Mouse (Mus musculus) bone marrow macrophage, adult 2 months (primary cell): ENCODE data around the gene Itm2c. TPM values are rescaled to one million over a fixed set of nuclear protein-coding genes. Genes with fewer than 3 reads are reported as not detected.
A peak's percentile ranks its signal among the peaks of the same experiment; 100 is the strongest.

Experiments used
- H3K27ac ChIP-seq: 2 replicates; pipeline ENCODE4 v1.5.1; 2012; ENCODE audit warnings: low read depth, low read length; ENCODE audit not compliant: insufficient read depth
- H3K4me1 ChIP-seq: 2 replicates; pipeline ENCODE4 v1.6.1; 2012; ENCODE audit warnings: low read length; ENCODE audit not compliant: control insufficient read depth, insufficient read depth
- H3K4me3 ChIP-seq: 2 replicates; pipeline ENCODE4 v1.5.1; 2012; ENCODE audit warnings: mild to moderate bottlenecking, low read length, moderate library complexity; ENCODE audit not compliant: insufficient read depth
- CTCF ChIP-seq: IDR thresholded peaks from 2 replicates; pipeline ENCODE4 v1.5.1; 2012; ENCODE audit warnings: low read depth, mild to moderate bottlenecking, low read length, moderate library complexity
- POLR2A ChIP-seq: IDR thresholded peaks from 2 replicates; pipeline ENCODE4 v1.6.1; 2012; ENCODE audit warnings: mild to moderate bottlenecking, low read depth, low read length, borderline replicate concordance
- polyA plus RNA-seq: library from polyadenylated mRNA; stranded (reverse); fragments of >200 nt; gene quantifications from 2 replicates; pipeline ENCODE4 v1.2.4, GENCODE M21; 2012; ENCODE audit not compliant: missing spikeins, insufficient read depth, insufficient read length

Gene Itm2c
- polyA plus RNA-seq, 1 experiment = 219 TPM

- H3K27ac ChIP-seq = no peak overlapping the region
- peaks cover 61% of the 10 kb centered on the region for H3K4me1 ChIP-seq
- H3K4me3 ChIP-seq = no peak overlapping the region
- TF ChIP-seq POLR2A = no peak
- no peak for TF ChIP-seq CTCF
Observed at GRCm38 (mm10) chr1:85898761-85899387, 4.8 kb downstream of the Itm2c start.

GRCm38 (mm10) chr1:85899388-85899761 lies 5.3 kb downstream of the Itm2c start:
- H3K4me1 ChIP-seq = peaks cover 58% of the 10 kb centered on the region

DNA sequence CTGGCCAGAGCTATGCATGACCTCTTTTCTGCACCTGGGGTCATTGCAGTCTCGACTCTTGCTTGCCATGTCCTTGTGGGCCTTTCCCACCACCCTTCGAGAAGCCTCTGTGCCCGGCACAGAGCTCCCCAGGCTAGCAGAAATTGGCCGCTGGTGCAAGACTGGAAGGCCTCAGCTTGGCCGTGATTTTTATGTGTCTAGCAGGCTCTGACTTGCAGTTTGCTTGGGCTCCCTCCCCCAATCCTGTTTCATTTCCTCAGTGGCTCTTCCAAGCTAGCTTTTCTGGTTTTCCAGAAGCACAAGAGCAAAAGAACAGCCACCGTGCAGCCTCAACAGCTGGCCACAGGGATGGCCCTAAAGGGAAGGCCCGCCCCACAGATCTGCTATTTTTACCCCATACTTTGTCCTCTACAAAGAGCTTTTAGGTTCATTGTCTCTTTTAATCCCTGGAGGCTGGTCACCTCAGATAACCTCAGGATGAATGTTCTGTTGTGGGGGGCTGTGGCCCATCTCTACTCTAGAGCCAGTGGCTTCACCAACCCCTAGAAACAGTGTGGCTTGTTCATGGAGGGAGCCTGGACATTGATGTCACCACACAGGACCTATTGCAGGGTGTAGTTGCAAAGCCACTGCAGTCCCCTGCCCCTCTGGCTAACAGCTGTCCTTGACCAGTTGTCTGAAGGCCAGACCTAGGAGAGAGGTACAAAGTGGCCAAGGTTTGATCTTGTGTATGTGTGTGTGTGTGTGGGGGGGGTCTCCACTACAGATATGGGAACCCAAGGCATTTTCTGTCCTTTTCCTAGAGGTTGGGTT lies 6.6 kb downstream of the Itm2c start:
- Histone ChIP-seq H3K4me3 (no peak overlapping the region), H3K27ac (peak overlapping the region; percentile 61), H3K4me1 (peaks cover 57% of the 10 kb centered on the region)
- TF ChIP-seq CTCF (no peak), POLR2A (no peak)

More at GRCm38 (mm10) chr1:85899388-85899761, 5.3 kb downstream of the Itm2c start:
- no peak overlapping the region for H3K27ac ChIP-seq
- no peak overlapping the region for H3K4me3 ChIP-seq
- TF ChIP-seq CTCF (peak; percentile 26; the same call in 1 of the 2 replicates), POLR2A (no peak)

GRCm38 (mm10) chr1:85901516-85902107 lies 7.5 kb downstream of the Itm2c start:
- TF ChIP-seq CTCF (no peak), POLR2A (no peak)
- H3K4me3 ChIP-seq = no peak overlapping the region
- H3K4me1 ChIP-seq = peaks cover 49% of the 10 kb centered on the region
- no peak overlapping the region for H3K27ac ChIP-seq

GRCm38 (mm10) chr1:85902108-85902561 lies 8.1 kb downstream of the Itm2c start:
- Histone ChIP-seq H3K27ac (no peak overlapping the region), H3K4me1 (peaks cover 43% of the 10 kb centered on the region), H3K4me3 (no peak overlapping the region)
- TF ChIP-seq POLR2A (no peak), CTCF (no peak)

DNA sequence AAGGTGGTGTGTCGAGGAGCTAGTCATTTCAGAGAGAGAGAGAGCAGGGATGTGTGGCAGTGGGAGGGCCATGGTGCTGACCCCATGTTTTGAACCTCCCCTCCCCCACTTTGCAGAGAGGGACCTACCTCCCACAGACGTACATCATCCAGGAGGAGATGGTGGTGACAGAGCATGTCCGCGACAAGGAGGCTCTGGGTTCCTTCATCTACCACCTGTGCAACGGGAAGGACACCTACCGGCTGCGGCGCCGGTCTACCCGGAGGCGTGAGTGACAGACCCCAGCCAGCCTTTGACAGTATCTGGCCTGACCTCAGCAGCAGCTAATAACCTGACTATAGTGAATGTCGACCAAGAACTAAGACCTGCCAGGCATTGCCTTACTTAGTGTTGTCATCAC lies 12.8 kb downstream of the Itm2c start:
- H3K27ac ChIP-seq = no peak overlapping the region
- TF ChIP-seq CTCF = no peak
- no peak for TF ChIP-seq POLR2A
- no peak overlapping the region for H3K4me3 ChIP-seq
- H3K4me1 ChIP-seq = no peaks in the 10 kb centered on the region

GRCm38 (mm10) chr1:85908754-85909590 lies 14.9 kb downstream of the Itm2c start:
- Histone ChIP-seq H3K27ac (no peak overlapping the region), H3K4me1 (no peaks in the 10 kb centered on the region), H3K4me3 (no peak overlapping the region)
- TF ChIP-seq POLR2A (no peak), CTCF (no peak)

DNA sequence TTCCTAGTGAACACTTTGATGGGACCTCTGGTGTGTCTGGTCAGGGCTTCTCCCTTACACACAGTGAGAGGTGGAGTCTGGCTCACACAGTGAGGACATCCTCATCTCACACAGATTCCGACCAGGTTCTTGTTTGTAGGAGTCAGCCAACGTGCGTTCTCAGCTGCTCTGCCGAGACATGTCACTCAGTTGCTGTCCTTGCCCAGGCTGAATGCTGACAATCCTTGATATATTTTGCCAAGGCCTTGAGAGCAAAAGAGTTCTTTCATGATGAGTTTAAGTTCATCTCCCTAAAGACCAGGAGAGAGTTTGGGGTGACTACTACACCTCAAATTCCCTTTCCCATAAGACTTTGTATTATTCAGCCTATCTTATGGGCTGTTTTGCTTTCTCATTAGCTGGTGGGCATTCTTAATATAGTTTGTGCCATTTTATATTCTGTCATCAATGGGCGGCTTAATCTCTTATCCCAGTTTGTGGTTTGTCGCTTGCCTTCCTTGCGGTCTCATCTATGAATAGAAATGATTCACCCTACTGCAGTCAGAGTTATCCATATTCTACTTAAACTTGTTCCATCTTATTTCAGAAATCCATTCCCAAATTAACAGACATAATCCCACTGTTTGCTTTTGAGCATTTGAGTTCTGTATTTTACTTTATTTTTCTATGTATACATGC lies 19.1 kb downstream of the Itm2c start:
- Histone ChIP-seq H3K27ac (no peak overlapping the region), H3K4me3 (no peak overlapping the region), H3K4me1 (no peaks in the 10 kb centered on the region)
- TF ChIP-seq POLR2A (no peak), CTCF (no peak)

DNA sequence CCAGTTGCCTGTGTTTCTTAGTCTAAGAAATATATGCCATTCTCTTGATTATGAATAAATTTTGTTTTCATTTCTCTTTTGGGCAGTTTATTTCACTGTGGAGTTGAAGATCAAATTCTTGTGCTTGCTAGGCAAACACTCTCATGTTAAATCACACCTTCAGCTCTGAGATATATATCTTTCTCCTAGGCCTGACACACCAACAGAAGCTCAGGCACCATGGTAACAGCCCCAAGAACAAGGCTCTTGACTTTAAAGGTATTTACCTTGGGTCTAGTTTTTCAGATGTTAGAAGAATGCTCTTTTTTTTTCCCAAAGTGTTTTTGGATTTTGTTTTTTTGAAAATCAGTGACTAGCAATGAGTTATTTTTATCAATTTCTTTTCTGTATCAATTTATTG lies 21.8 kb downstream of the Itm2c start:
- no peaks in the 10 kb centered on the region for H3K4me1 ChIP-seq
- TF ChIP-seq CTCF (no peak), POLR2A (no peak)
- H3K4me3 ChIP-seq = no peak overlapping the region
- H3K27ac ChIP-seq = no peak overlapping the region
